Mouse (Mus musculus) limb, embryonic 11.5 days (tissue): ENCODE measurements around the gene Cep57l1. TPM values are rescaled to one million over a fixed set of nuclear protein-coding genes. Genes with fewer than 3 reads are reported as not detected.

ENCODE experiments used
- ATAC-seq: fragments of 200-750 bp; cut with Nextera tagmentation; 2 replicates; pipeline ENCODE4 v1.8.0; 2017; ENCODE audit warnings: low read depth; ENCODE audit not compliant: insufficient number of reproducible peaks, low FRiP score, low TSS enrichment
- DNase-seq: peaks from one replicate; pipeline ENCODE4 v3.0.0-alpha.2; 2015; ENCODE audit warnings: low spot score
- H3K27ac ChIP-seq: fragments of 300-500 bp; sonication (generic); replicated peaks from 2 replicates; pipeline ENCODE4 v1.5.1; 2014; ENCODE audit warnings: low read depth, mild to moderate bottlenecking, low read length
- H3K27me3 ChIP-seq: fragments of 300-500 bp; sonication (generic); 2 replicates; pipeline ENCODE4 v1.6.1; 2014; ENCODE audit warnings: mild to moderate bottlenecking, low read length, mixed read lengths; ENCODE audit not compliant: control insufficient read depth, insufficient read depth
- H3K36me3 ChIP-seq: fragments of 300-500 bp; sonication (generic); 2 replicates; pipeline ENCODE4 v1.6.1; 2014; ENCODE audit warnings: mild to moderate bottlenecking, low read length, moderate library complexity, mixed read lengths; ENCODE audit not compliant: control insufficient read depth, insufficient read depth
- H3K4me1 ChIP-seq: fragments of 300-500 bp; sonication (generic); 2 replicates; pipeline ENCODE4 v1.6.1; 2014; ENCODE audit warnings: low read length, mixed read lengths; ENCODE audit not compliant: control insufficient read depth, insufficient read depth
- H3K4me2 ChIP-seq: fragments of 300-500 bp; sonication (generic); 2 replicates; pipeline ENCODE4 v1.6.1; 2014; ENCODE audit warnings: low read depth, mild to moderate bottlenecking, moderate library complexity; ENCODE audit not compliant: severe bottlenecking
- H3K4me3 ChIP-seq: fragments of 300-500 bp; sonication (generic); 2 replicates; pipeline ENCODE4 v1.5.1; 2014; ENCODE audit warnings: low read depth, low read length
- H3K9ac ChIP-seq: fragments of 300-500 bp; sonication (generic); 2 replicates; pipeline ENCODE4 v1.6.1; 2014; ENCODE audit warnings: mild to moderate bottlenecking, low read length
- H3K9me3 ChIP-seq: fragments of 300-500 bp; sonication (generic); 2 replicates; pipeline ENCODE4 v1.6.1; 2016; ENCODE audit warnings: low read length; ENCODE audit not compliant: control insufficient read depth
- WGBS: fragments of 180-500 bp; shearing (Covaris S2); extraction: QIAGEN DNeasy Blood & Tissue Kit; methylation state at CpG from one replicate; pipeline ENCODE4 v1.1.7; 2014; 5-methylcytosine and 5-hydroxymethylcytosine counted together
- polyA plus RNA-seq: library from polyadenylated mRNA; unstranded; fragments of >200 nt; fragmentation: Nextera tagmentation; extraction: Ambion mirVana; gene quantifications from 2 replicates; pipeline ENCODE4 v1.2.1, GENCODE M21; 2014

Cep57l1 gene
- polyA plus RNA-seq, 1 experiment from 2014 or later: 21.2 TPM

GRCm38 (mm10) chr10:41767254-41767653 is 42.4 kb downstream of the Cep57l1 start:
- Histone ChIP-seq H3K4me3 (no peak overlapping the region), H3K27me3 (no peaks in the 10 kb centered on the region), H3K27ac (no peak overlapping the region), H3K9me3 (no peaks in the 10 kb centered on the region), H3K9ac (no peak overlapping the region), H3K4me2 (no peak overlapping the region), H3K36me3 (no peaks in the 10 kb centered on the region), H3K4me1 (no peaks in the 10 kb centered on the region)
- 95% methylated on average over 6 of the region's 6 CpGs for WGBS
- no peak for ATAC-seq
- no peak for DNase-seq

GRCm38 (mm10) chr10:41766280-41766679 is 43.4 kb downstream of the Cep57l1 start:
- Histone ChIP-seq H3K4me2 (no peak overlapping the region), H3K27me3 (no peaks in the 10 kb centered on the region), H3K9ac (no peak overlapping the region), H3K4me3 (no peak overlapping the region), H3K9me3 (no peaks in the 10 kb centered on the region), H3K4me1 (no peaks in the 10 kb centered on the region), H3K36me3 (no peaks in the 10 kb centered on the region), H3K27ac (no peak overlapping the region)
- DNase-seq (no peak), ATAC-seq (no peak)
- WGBS: 85% methylated on average over 4 of the region's 4 CpGs

- no peak overlapping the region for H3K4me3 ChIP-seq
- no peak overlapping the region for H3K4me2 ChIP-seq
- H3K9me3 ChIP-seq: no peaks in the 10 kb centered on the region
- 91% methylated on average over 4 of the region's 4 CpGs for WGBS
- no peaks in the 10 kb centered on the region for H3K36me3 ChIP-seq
- no peaks in the 10 kb centered on the region for H3K27me3 ChIP-seq
- H3K27ac ChIP-seq: no peak overlapping the region
- no peak for ATAC-seq
- no peak for DNase-seq
- no peaks in the 10 kb centered on the region for H3K4me1 ChIP-seq
- H3K9ac ChIP-seq: no peak overlapping the region
Observed at GRCm38 (mm10) chr10:41765586-41765985, 44.1 kb downstream of the Cep57l1 start.

DNA sequence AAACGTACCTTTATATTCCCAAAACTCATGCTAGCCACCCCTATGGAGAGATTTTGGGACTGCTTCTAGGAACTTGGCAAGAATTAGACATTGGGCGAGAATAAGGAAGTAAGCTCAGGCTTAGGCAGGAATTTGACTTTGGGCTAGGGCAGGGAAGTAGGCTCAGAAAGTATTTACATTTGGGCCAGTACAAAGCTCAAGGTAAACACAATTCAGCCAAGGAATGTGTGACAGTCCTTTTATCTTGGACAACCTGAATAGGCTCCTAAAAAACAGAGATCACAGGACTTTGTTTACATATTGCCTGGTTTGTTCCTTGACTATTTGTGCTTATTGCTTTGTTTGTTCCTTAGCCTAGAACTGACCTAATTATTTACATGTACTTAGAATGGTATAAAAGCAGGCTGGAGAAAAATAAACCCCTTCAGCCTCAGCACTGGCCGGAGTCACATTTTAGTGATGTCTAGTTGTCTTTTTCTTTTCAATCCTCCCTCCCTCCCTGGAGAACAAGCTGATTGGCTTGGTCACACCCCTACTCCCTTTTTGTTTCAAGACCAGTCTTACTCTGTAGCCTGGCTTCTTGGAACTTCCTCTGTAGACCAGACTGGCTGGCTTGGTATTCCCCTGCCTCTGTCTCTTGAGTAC is 45.8 kb downstream of the Cep57l1 start:
- 66% methylated on average over 3 of the region's 3 CpGs for WGBS
- Histone ChIP-seq H3K9ac (no peak overlapping the region), H3K27ac (no peak overlapping the region), H3K36me3 (no peaks in the 10 kb centered on the region), H3K4me3 (no peak overlapping the region), H3K4me2 (no peak overlapping the region), H3K4me1 (no peaks in the 10 kb centered on the region), H3K27me3 (no peaks in the 10 kb centered on the region), H3K9me3 (no peaks in the 10 kb centered on the region)
- ATAC-seq (no peak), DNase-seq (no peak)

- Histone ChIP-seq H3K9me3 (no peaks in the 10 kb centered on the region), H3K4me3 (no peak overlapping the region), H3K4me2 (no peak overlapping the region), H3K9ac (no peak overlapping the region), H3K36me3 (no peaks in the 10 kb centered on the region), H3K27me3 (no peaks in the 10 kb centered on the region), H3K27ac (no peak overlapping the region), H3K4me1 (no peaks in the 10 kb centered on the region)
- 80% methylated on average over 3 of the region's 3 CpGs for WGBS
- ATAC-seq: no peak
- no peak for DNase-seq
Observed at GRCm38 (mm10) chr10:41760866-41761265, 48.8 kb downstream of the Cep57l1 start.

DNA sequence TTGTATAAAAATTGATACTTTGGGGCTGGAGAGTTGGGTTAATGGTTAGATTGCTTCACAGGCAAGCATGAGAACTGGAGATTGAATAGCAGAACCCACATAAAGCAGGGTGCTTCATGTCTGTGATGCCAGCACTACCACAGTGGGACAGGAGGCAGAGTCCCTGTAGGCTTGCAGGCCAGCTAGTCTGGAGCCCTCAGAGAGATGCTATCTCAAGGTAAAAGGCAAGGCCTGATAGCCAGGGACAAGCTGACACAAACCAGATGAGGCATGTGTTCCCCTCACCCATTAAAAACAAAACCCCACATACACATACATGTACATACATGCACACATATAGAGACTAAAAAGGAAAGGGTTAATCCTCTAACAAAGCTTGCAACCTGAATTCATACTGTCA is 51.6 kb downstream of the Cep57l1 start:
- H3K27me3 ChIP-seq: no peaks in the 10 kb centered on the region
- no peak overlapping the region for H3K27ac ChIP-seq
- ATAC-seq (no peak), DNase-seq (no peak)
- H3K9me3 ChIP-seq: no peaks in the 10 kb centered on the region
- H3K36me3 ChIP-seq: no peaks in the 10 kb centered on the region
- no peak overlapping the region for H3K4me3 ChIP-seq
- no peak overlapping the region for H3K4me2 ChIP-seq
- no peaks in the 10 kb centered on the region for H3K4me1 ChIP-seq
- no peak overlapping the region for H3K9ac ChIP-seq

DNA sequence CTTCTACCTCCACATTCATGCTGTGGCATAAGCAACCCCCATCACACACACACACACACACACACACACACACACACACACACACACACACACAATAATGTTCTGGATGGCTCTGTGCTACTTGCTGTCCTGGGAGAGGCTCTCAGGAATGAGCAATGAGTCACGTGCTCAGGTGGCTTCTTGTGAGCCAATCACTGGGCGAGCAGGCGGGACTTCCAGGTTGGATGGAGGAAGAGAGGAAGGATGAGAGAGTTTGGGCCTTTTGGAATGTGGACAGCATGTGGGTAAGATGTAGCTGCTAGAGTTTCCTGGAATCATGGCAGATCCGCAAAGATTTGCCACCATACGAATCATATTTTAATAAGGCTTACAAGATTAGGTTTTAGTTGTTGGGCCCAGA is 52.4 kb downstream of the Cep57l1 start:
- H3K4me1 ChIP-seq: no peaks in the 10 kb centered on the region
- WGBS: 92% methylated on average over 5 of the region's 5 CpGs
- no peak overlapping the region for H3K4me2 ChIP-seq
- no peaks in the 10 kb centered on the region for H3K27me3 ChIP-seq
- no peaks in the 10 kb centered on the region for H3K36me3 ChIP-seq
- ATAC-seq (no peak), DNase-seq (no peak)
- H3K4me3 ChIP-seq: no peak overlapping the region
- no peak overlapping the region for H3K9ac ChIP-seq
- no peaks in the 10 kb centered on the region for H3K9me3 ChIP-seq
- H3K27ac ChIP-seq: no peak overlapping the region

DNA sequence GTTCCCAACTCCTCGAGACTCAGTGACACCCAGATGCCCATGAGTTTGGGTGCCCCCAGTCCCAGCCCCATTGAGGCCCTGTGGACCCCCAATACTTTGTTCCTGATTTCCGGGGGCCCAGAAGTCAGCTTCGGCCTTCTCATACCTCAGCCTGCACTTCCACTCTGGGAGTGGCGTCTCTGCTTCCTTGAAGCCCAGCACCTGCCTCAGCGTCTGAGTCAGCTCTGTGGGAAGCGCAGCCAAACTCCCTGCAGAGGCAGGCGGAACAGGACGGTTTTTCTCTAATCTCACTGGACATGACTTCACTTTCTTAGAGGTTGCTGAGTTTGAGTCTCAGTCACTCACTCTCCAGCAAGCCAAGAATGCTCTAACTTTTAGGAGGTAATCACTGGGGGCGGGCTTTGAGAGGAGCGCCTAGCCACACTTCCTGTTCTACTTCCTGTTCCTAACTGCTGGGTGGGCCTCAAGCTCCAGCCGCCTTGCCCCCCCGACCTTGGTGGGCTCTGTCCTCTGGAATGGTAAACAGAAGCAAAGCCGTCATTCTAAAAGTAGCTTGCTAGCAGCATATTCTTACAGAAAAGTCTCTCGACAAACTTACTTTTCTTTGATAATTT is 57.7 kb downstream of the Cep57l1 start:
- 88% methylated on average over 14 of the region's 14 CpGs for WGBS
- no peaks in the 10 kb centered on the region for H3K36me3 ChIP-seq
- DNase-seq (no peak), ATAC-seq (no peak)
- H3K9ac ChIP-seq: no peak overlapping the region
- no peak overlapping the region for H3K27ac ChIP-seq
- no peak overlapping the region for H3K4me3 ChIP-seq
- no peak overlapping the region for H3K4me2 ChIP-seq
- H3K27me3 ChIP-seq: no peaks in the 10 kb centered on the region
- H3K9me3 ChIP-seq: no peaks in the 10 kb centered on the region
- H3K4me1 ChIP-seq: no peaks in the 10 kb centered on the region

GRCm38 (mm10) chr10:41749306-41749705 is 60.4 kb downstream of the Cep57l1 start:
- 84% methylated on average over 3 of the region's 3 CpGs for WGBS
- Histone ChIP-seq H3K9ac (no peak overlapping the region), H3K4me1 (no peaks in the 10 kb centered on the region), H3K27ac (no peak overlapping the region), H3K4me2 (no peak overlapping the region), H3K36me3 (no peaks in the 10 kb centered on the region), H3K4me3 (no peak overlapping the region), H3K27me3 (no peaks in the 10 kb centered on the region), H3K9me3 (no peaks in the 10 kb centered on the region)
- no peak for ATAC-seq
- DNase-seq: no peak
